Mouse (Mus musculus) kidney, embryonic 15.5 days (tissue): ENCODE results near the gene Alms1. TPM values are rescaled to one million over a fixed set of nuclear protein-coding genes. Genes with fewer than 3 reads are reported as not detected.
A peak's percentile ranks its signal among the peaks of the same experiment; 100 is the strongest.

Experiments used
- ATAC-seq: fragments of 200-750 bp; cut with Nextera tagmentation; replicated peaks from 2 replicates; pipeline ENCODE4 v1.8.0; 2017; ENCODE audit warnings: moderate TSS enrichment; ENCODE audit not compliant: low FRiP score
- H3K27ac ChIP-seq: fragments of 300-500 bp; sonication (generic); 2 replicates; pipeline ENCODE4 v1.5.1; 2015; ENCODE audit warnings: mild to moderate bottlenecking, inconsistent platforms
- H3K27me3 ChIP-seq: fragments of 300-500 bp; sonication (generic); 2 replicates; pipeline ENCODE4 v1.6.1; 2015; ENCODE audit warnings: inconsistent platforms
- H3K36me3 ChIP-seq: fragments of 300-500 bp; sonication (generic); 2 replicates; pipeline ENCODE4 v1.6.1; 2015; ENCODE audit warnings: inconsistent platforms
- H3K4me1 ChIP-seq: fragments of 300-500 bp; sonication (generic); 2 replicates; pipeline ENCODE4 v1.6.1; 2015; ENCODE audit warnings: inconsistent platforms
- H3K4me2 ChIP-seq: fragments of 300-500 bp; sonication (generic); 2 replicates; pipeline ENCODE4 v1.6.1; 2015; ENCODE audit warnings: moderate library complexity, mild to moderate bottlenecking, inconsistent platforms
- H3K4me3 ChIP-seq: fragments of 300-500 bp; sonication (generic); replicated peaks from 2 replicates; pipeline ENCODE4 v1.5.1; 2015; ENCODE audit warnings: mild to moderate bottlenecking, inconsistent platforms
- H3K9ac ChIP-seq: fragments of 300-500 bp; sonication (generic); 2 replicates; pipeline ENCODE4 v1.6.1; 2015; ENCODE audit warnings: mild to moderate bottlenecking, inconsistent platforms
- H3K9me3 ChIP-seq: fragments of 300-500 bp; sonication (generic); replicated peaks from 2 replicates; pipeline ENCODE4 v1.6.1; 2016; ENCODE audit warnings: inconsistent platforms
- WGBS: fragments of 180-500 bp; shearing (Covaris S2); methylation state at CpG from one replicate; pipeline ENCODE4 v1.1.7; 2015; ENCODE audit warnings: mixed read lengths; 5-methylcytosine and 5-hydroxymethylcytosine counted together
- polyA plus RNA-seq: library from polyadenylated mRNA; unstranded; fragments of >200 nt; fragmentation: Nextera tagmentation; extraction: Ambion mirVana; gene quantifications from 2 replicates; pipeline ENCODE4 v1.2.1, GENCODE M21; 2015

Gene Alms1
- polyA plus RNA-seq: 5.3 and 6.1 TPM in 2 replicates

- ATAC-seq: peak; percentile 98
- Histone ChIP-seq H3K27me3 (no peaks in the 10 kb centered on the region), H3K4me3 (peak within 1 kb of the TSS; percentile 71), H3K36me3 (no peaks in the 10 kb centered on the region), H3K4me2 (peak within 1 kb of the TSS; percentile 72), H3K4me1 (peaks cover 21% of the 10 kb centered on the region), H3K27ac (peak within 1 kb of the TSS; percentile 89), H3K9ac (peak within 1 kb of the TSS; percentile 68), H3K9me3 (no peaks in the 10 kb centered on the region)
- under 1% methylated on average over 52 of the region's 59 CpGs for WGBS
These were observed at the start of gene Alms1 for GRCm38 (mm10) chr6:85587396-85588143. Gene Alms1 (plus strand): TSS chr6:85587531.

GRCm38 (mm10) chr6:85543351-85544175 is 43.8 kb upstream of the Alms1 start:
- Histone ChIP-seq H3K27me3 (no peaks in the 10 kb centered on the region), H3K4me1 (no peaks in the 10 kb centered on the region), H3K27ac (no peak overlapping the region), H3K4me3 (no peak overlapping the region), H3K9me3 (no peaks in the 10 kb centered on the region), H3K36me3 (no peaks in the 10 kb centered on the region), H3K4me2 (no peak overlapping the region), H3K9ac (no peak overlapping the region)
- 68% methylated on average over 10 of the region's 10 CpGs for WGBS
- no peak for ATAC-seq

GRCm38 (mm10) chr6:85544251-85544881 is 43.0 kb upstream of the Alms1 start:
- 85% methylated on average over 13 of the region's 13 CpGs for WGBS
- Histone ChIP-seq H3K4me1 (no peaks in the 10 kb centered on the region), H3K4me2 (no peak overlapping the region), H3K27ac (no peak overlapping the region), H3K36me3 (no peaks in the 10 kb centered on the region), H3K27me3 (no peaks in the 10 kb centered on the region), H3K9me3 (no peaks in the 10 kb centered on the region), H3K4me3 (no peak overlapping the region), H3K9ac (no peak overlapping the region)
- ATAC-seq: no peak

- no peaks in the 10 kb centered on the region for H3K9me3 ChIP-seq
- no peak overlapping the region for H3K4me3 ChIP-seq
- no peak overlapping the region for H3K27ac ChIP-seq
- no peaks in the 10 kb centered on the region for H3K36me3 ChIP-seq
- no peaks in the 10 kb centered on the region for H3K27me3 ChIP-seq
- H3K9ac ChIP-seq: no peak overlapping the region
- H3K4me2 ChIP-seq: no peak overlapping the region
- WGBS: 83% methylated on average over 5 of the region's 5 CpGs
- ATAC-seq: no peak
- H3K4me1 ChIP-seq: no peaks in the 10 kb centered on the region
These were observed 39.7 kb upstream of the Alms1 start for GRCm38 (mm10) chr6:85547642-85548041.

- no peak overlapping the region for H3K4me3 ChIP-seq
- 39% methylated on average over 1 of the region's 1 CpGs for WGBS
- no peaks in the 10 kb centered on the region for H3K36me3 ChIP-seq
- H3K9me3 ChIP-seq: no peaks in the 10 kb centered on the region
- no peak for ATAC-seq
- H3K4me1 ChIP-seq: no peaks in the 10 kb centered on the region
- no peak overlapping the region for H3K4me2 ChIP-seq
- H3K9ac ChIP-seq: no peak overlapping the region
- H3K27ac ChIP-seq: no peak overlapping the region
- no peaks in the 10 kb centered on the region for H3K27me3 ChIP-seq
These were observed 25.0 kb upstream of the Alms1 start for GRCm38 (mm10) chr6:85562374-85562773.

GRCm38 (mm10) chr6:85572816-85573215 is 14.5 kb upstream of the Alms1 start:
- H3K4me3 ChIP-seq: no peak overlapping the region
- no peak overlapping the region for H3K9ac ChIP-seq
- no peaks in the 10 kb centered on the region for H3K4me1 ChIP-seq
- no peak overlapping the region for H3K4me2 ChIP-seq
- ATAC-seq: no peak
- 87% methylated on average over 5 of the region's 5 CpGs for WGBS
- H3K27ac ChIP-seq: no peak overlapping the region
- H3K9me3 ChIP-seq: no peaks in the 10 kb centered on the region
- no peaks in the 10 kb centered on the region for H3K27me3 ChIP-seq
- no peaks in the 10 kb centered on the region for H3K36me3 ChIP-seq

GRCm38 (mm10) chr6:85581688-85582087 is 5.6 kb upstream of the Alms1 start:
- H3K4me1 ChIP-seq: no peaks in the 10 kb centered on the region
- H3K9me3 ChIP-seq: no peaks in the 10 kb centered on the region
- H3K9ac ChIP-seq: no peak overlapping the region
- no peaks in the 10 kb centered on the region for H3K27me3 ChIP-seq
- no peak overlapping the region for H3K27ac ChIP-seq
- WGBS: 90% methylated on average over 5 of the region's 5 CpGs
- no peaks in the 10 kb centered on the region for H3K36me3 ChIP-seq
- no peak overlapping the region for H3K4me2 ChIP-seq
- ATAC-seq: no peak
- H3K4me3 ChIP-seq: no peak overlapping the region

GRCm38 (mm10) chr6:85584612-85585011 is 2.7 kb upstream of the Alms1 start:
- Histone ChIP-seq H3K9ac (no peak overlapping the region), H3K36me3 (no peaks in the 10 kb centered on the region), H3K27me3 (no peaks in the 10 kb centered on the region), H3K9me3 (no peaks in the 10 kb centered on the region), H3K4me3 (no peak overlapping the region), H3K4me2 (no peak overlapping the region), H3K27ac (no peak overlapping the region), H3K4me1 (peaks cover 17% of the 10 kb centered on the region)
- no peak for ATAC-seq
- whole genome bisulfite sequencing: 90% methylated on average over 4 of the region's 4 CpGs

- 0 out of 2 replicates have a peak, but pooled peaks have one; percentile 6 for ATAC-seq
- WGBS: 33% methylated on average over 9 of the region's 9 CpGs
- H3K4me1 ChIP-seq: peaks cover 21% of the 10 kb centered on the region
These were observed 445 bp upstream of the Alms1 start for GRCm38 (mm10) chr6:85586805-85587367.

GRCm38 (mm10) chr6:85588164-85588563 is 833 bp downstream of the Alms1 start:
- Histone ChIP-seq H3K4me1 (peaks cover 21% of the 10 kb centered on the region), H3K27ac (peak overlapping the region; percentile 89), H3K27me3 (no peaks in the 10 kb centered on the region), H3K36me3 (no peaks in the 10 kb centered on the region), H3K9me3 (no peaks in the 10 kb centered on the region), H3K4me3 (peak overlapping the region; percentile 71), H3K4me2 (peak overlapping the region; percentile 72), H3K9ac (peak overlapping the region; percentile 68)
- WGBS: under 1% methylated on average over 10 of the region's 10 CpGs
- no peak for ATAC-seq

More at GRCm38 (mm10) chr6:85586805-85587367, 445 bp upstream of the Alms1 start:
- Histone ChIP-seq H3K9ac (no peak overlapping the region), H3K4me2 (peak overlapping the region; percentile 72), H3K27ac (no peak overlapping the region), H3K27me3 (no peaks in the 10 kb centered on the region), H3K4me3 (peak overlapping the region; percentile 71), H3K36me3 (no peaks in the 10 kb centered on the region), H3K9me3 (no peaks in the 10 kb centered on the region)

GRCm38 (mm10) chr6:85588568-85588967 is 1.2 kb downstream of the Alms1 start:
- Histone ChIP-seq H3K4me3 (peak overlapping the region; percentile 71), H3K9me3 (no peaks in the 10 kb centered on the region), H3K36me3 (no peaks in the 10 kb centered on the region), H3K4me1 (peaks cover 21% of the 10 kb centered on the region), H3K9ac (peak overlapping the region; percentile 68; the same call in 1 of the 2 replicates), H3K27me3 (no peaks in the 10 kb centered on the region), H3K4me2 (peak overlapping the region; percentile 72), H3K27ac (no peak overlapping the region)
- 5% methylated on average over 4 of the region's 4 CpGs for WGBS
- no peak for ATAC-seq
